ENCODE assay signal across 26 mouse cellular contexts in genomic region chr6:113958714-113959113, GRCm38 (mm10).
DNase-seq lines count a peak whose midpoint lies in the region; ATAC-seq and TF ChIP-seq lines count a peak whose summit lies in the region.
"Had no signal": no experiment of that assay in that cellular context is flagged by ENCODE, and none has a peak within 500 bp of the region (broad histone marks: within the 10 kb centered on the region; RNA-seq: fewer than 3 reads in every experiment).

No protein-coding gene starts in this region.

- H3K9me3 ChIP-seq in lung, postnatal 0 days (ENCODE audit: low read length), result no peaks in the 10 kb centered on the region
- H3K9me3 ChIP-seq in CH12.LX (replicated peaks; ENCODE audit: low read length), result no peaks in the 10 kb centered on the region
- H3K9me3 ChIP-seq: forebrain, embryonic 10.5 days; heart, embryonic 13.5 days; hindbrain, embryonic 12.5 days; limb, embryonic 15.5 days; lung, embryonic 15.5 days; neural tube, embryonic 15.5 days had no signal

- H3K4me2 ChIP-seq in lung, postnatal 0 days (replicated peaks; ENCODE audit: low read depth, low read length), result no peak overlapping the region
- no peak overlapping the region for H3K4me2 ChIP-seq in CH12.LX (ENCODE audit: insufficient read depth, low read depth, poor library complexity, severe bottlenecking)
- H3K4me2 ChIP-seq: heart, embryonic 13.5 days; hindbrain, embryonic 12.5 days; limb, embryonic 15.5 days; lung, embryonic 15.5 days; neural tube, embryonic 15.5 days had no signal

- DNase-seq in gastrocnemius, adult 2 months, result no peak
- DNase-seq in gastrocnemius, postnatal 10 days, result no peak
- no peak for DNase-seq in lung, postnatal 0 days (ENCODE audit: low spot score)
- no peak for DNase-seq in lung, postnatal 25 days (ENCODE audit: low spot score)
- no peak for DNase-seq in CH12.LX (ENCODE audit: extremely low read depth)
- peak; percentile 70 for DNase-seq in brain, adult 2 months (ENCODE audit: low read depth, low spot score)
- DNase-seq in layer of hippocampus, adult 11-12 months (ENCODE audit: low spot score), result no peak
- DNase-seq: adrenal gland, adult 8-10 months; gastrocnemius, postnatal 25 days; heart, adult 18-20 months; heart, postnatal 14 days; kidney, adult 9 months; kidney, postnatal 14 days; right cerebral cortex, postnatal 14 days; thymus, adult 2 months; thymus, postnatal 4 days had no signal

- dilution Hi-C loops in CH12.LX (cut with MboI; ENCODE audit: extremely low pct_ligation_motif_present, extremely low pct_unique_long_range_greater_than_20kb, low sequenced_read_pairs), result no loop called here

- no peaks in the 10 kb centered on the region; the same call in 1 of the 2 replicates for H3K4me1 ChIP-seq in lung, postnatal 0 days (ENCODE audit: insufficient read depth, low read depth, low read length)
- no peaks in the 10 kb centered on the region; a peak in 1 of 4 replicates for H3K4me1 ChIP-seq in CH12.LX (ENCODE audit: control insufficient read depth in 1 of 2, insufficient read depth in 2 of 2)
- H3K4me1 ChIP-seq: heart, embryonic 13.5 days; hindbrain, embryonic 12.5 days; limb, embryonic 15.5 days had no signal

- TF ChIP-seq RAD21 in CH12.LX (IDR thresholded peaks at IDR 0.05; ENCODE audit: low read depth, low read length), result peak; percentile 56

- TF ChIP-seq CTCF in gastrocnemius, adult 2 months (IDR thresholded peaks at IDR 0.05), result peak; percentile 49
- TF ChIP-seq CTCF in lung, postnatal 0 days (IDR thresholded peaks at IDR 0.05), result 0 out of 2 replicates have a peak, but pooled peaks have one; percentile 13
- TF ChIP-seq CTCF in CH12.LX (conservative IDR thresholded peaks at IDR 0.05 in 1 of 2, IDR thresholded peaks at IDR 0.05 in 1 of 2; ENCODE audit: low read depth in 2 of 2, low read length in 2 of 2), result peak in 1 of 2 experiments; percentile 61; a peak in 2 of 4 replicates

- TF ChIP-seq EP300 in lung, postnatal 0 days (IDR thresholded peaks at IDR 0.05), result no peak
- no peak for TF ChIP-seq EP300 in CH12.LX (IDR thresholded peaks at IDR 0.05; ENCODE audit: low read length)

- H3K27ac ChIP-seq in gastrocnemius, adult 2 months, result no peak overlapping the region
- H3K27ac ChIP-seq in lung, postnatal 0 days (ENCODE audit: low read length), result no peak overlapping the region
- H3K27ac ChIP-seq in CH12.LX (ENCODE audit: insufficient read depth, low read depth), result no peak overlapping the region
- H3K27ac ChIP-seq: forebrain, embryonic 10.5 days; heart, embryonic 13.5 days; hindbrain, embryonic 12.5 days; limb, embryonic 15.5 days; liver, embryonic 14.5 days; lung, embryonic 15.5 days; neural tube, embryonic 15.5 days; stomach, postnatal 0 days had no signal

- ATAC-seq in lung, postnatal 0 days, result no peak
- ATAC-seq: activated CD4-positive, CD25-positive, alpha-beta regulatory T cell, adult 4 months; inflammation-experienced regulatory T-cells, adult 6 months had no signal

- 44% methylated on average over 2 of the region's 2 CpGs for WGBS in lung, postnatal 0 days

- H3K36me3 ChIP-seq in lung, postnatal 0 days (ENCODE audit: insufficient read depth, low read length), result no peaks in the 10 kb centered on the region
- no peaks in the 10 kb centered on the region for H3K36me3 ChIP-seq in CH12.LX (replicated peaks in 1 of 2; ENCODE audit: control insufficient read depth in 1 of 2, insufficient read depth in 1 of 2, low read length in 1 of 2)
- H3K36me3 ChIP-seq: forebrain, embryonic 10.5 days; heart, embryonic 13.5 days; hindbrain, embryonic 12.5 days; limb, embryonic 15.5 days; lung, embryonic 15.5 days; neural tube, embryonic 15.5 days had no signal

- no peaks in the 10 kb centered on the region for H3K27me3 ChIP-seq in lung, postnatal 0 days (replicated peaks; ENCODE audit: insufficient read depth, low read length)
- peaks cover 66% of the 10 kb centered on the region for H3K27me3 ChIP-seq in CH12.LX (replicated peaks)
- H3K27me3 ChIP-seq: hindbrain, embryonic 12.5 days; limb, embryonic 15.5 days; lung, embryonic 15.5 days; neural tube, embryonic 15.5 days had no signal

- H3K4me3 ChIP-seq in gastrocnemius, adult 2 months, result no peak overlapping the region
- H3K4me3 ChIP-seq in lung, postnatal 0 days (ENCODE audit: low read depth, low read length), result no peak overlapping the region
- no peak overlapping the region for H3K4me3 ChIP-seq in CH12.LX (replicated peaks in 1 of 3; ENCODE audit: low read depth in 2 of 3, low read length in 2 of 3, poor library complexity in 1 of 3)
- H3K4me3 ChIP-seq: forebrain, embryonic 10.5 days; heart, embryonic 13.5 days; hindbrain, embryonic 12.5 days; limb, embryonic 15.5 days; lung, embryonic 15.5 days; neural tube, embryonic 15.5 days had no signal

- intact Hi-C loops in gastrocnemius, adult 2 months (cut with DNase I), result loop anchor here (1.0 kb wide), 1 partner anchor 197 kb away; no protein-coding TSS in a partner anchor

- TF ChIP-seq POLR2A in CH12.LX (IDR thresholded peaks at IDR 0.05; ENCODE audit: low read depth, low read length), result no peak

- H3K79me2 ChIP-seq in CH12.LX (replicated peaks; ENCODE audit: control insufficient read depth, extremely low read depth, insufficient read depth, poor library complexity, severe bottlenecking), result no peaks in the 10 kb centered on the region

- H3K9ac ChIP-seq in lung, postnatal 0 days (replicated peaks; ENCODE audit: low read depth), result no peak overlapping the region
- no peak overlapping the region for H3K9ac ChIP-seq in CH12.LX (ENCODE audit: insufficient read depth, low read depth)
- H3K9ac ChIP-seq: heart, embryonic 13.5 days; hindbrain, embryonic 12.5 days; limb, embryonic 15.5 days; liver, embryonic 14.5 days; lung, embryonic 15.5 days; neural tube, embryonic 15.5 days had no signal

- in situ Hi-C loops in CH12.LX (cut with MboI; ENCODE audit: low pct_ligation_motif_present, low pct_unique_long_range_greater_than_20kb, low sequenced_read_pairs), result loop anchor here (25.0 kb wide), 1 partner anchor 196 kb away; no protein-coding TSS in a partner anchor

TF ChIP-seq in CH12.LX, 34 proteins besides CTCF, POLR2A, EP300 and RAD21:
- TF ChIP-seq SMC3 (IDR thresholded peaks at IDR 0.05; ENCODE audit: low read depth, low read length) (peak; percentile 55), MAX (IDR thresholded peaks at IDR 0.05; ENCODE audit: low read length) (no peak)
